Comparison of ENCODE assay signal across 8 mouse cellular contexts in the genomic region with DNA sequence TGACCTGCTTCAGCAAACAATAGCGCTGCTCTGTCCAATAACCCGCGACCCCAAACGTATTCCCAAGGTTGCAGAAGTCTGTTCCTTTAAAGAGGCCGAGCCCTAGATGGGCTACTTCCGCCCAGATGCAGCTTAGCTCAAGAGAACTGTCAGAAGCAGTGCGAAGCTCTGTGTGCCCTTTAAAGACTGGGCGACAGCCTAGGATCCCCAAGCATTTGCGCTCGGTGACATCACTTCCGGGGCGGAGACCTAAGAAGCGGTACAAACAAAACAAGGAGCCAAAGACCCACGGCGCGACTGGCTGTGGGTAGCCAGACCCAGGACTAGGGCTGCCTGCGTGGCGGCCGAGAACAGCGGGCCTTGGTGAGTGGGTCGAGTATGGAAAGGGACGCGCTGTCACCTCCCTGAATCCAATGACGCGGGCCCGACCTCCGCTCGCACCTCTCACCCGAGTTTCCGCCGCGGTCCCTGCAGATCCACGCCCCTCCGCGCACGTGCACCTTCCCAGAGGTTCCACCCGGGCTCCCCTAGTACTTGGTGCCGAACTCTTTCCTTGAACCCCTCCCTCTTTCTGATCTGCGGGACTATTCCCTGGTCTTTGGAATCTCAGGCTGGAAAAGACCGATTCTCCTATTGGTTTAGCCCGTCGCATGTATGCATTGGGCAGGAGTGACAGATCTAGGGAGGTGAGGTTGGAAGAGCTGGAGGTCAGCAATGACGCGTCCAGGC. TPM values are rescaled to one million over a fixed set of nuclear protein-coding genes. Genes with fewer than 3 reads are reported as not detected.
DNase-seq lines count a peak whose midpoint lies in the region; ATAC-seq and TF ChIP-seq lines count a peak whose summit lies in the region.

Gene Kyat1, minus strand, starts transcription at position 219 of the 729 bp plus-strand sequence.

- 0 out of 2 replicates have a peak within 1 kb of the TSS, but pooled peaks have one; percentile 5 for H3K27ac ChIP-seq in cortical plate, adult 2 months (ENCODE audit: insufficient read depth, low read length)

- no peak for TF ChIP-seq CTCF in cortical plate, adult 2 months (IDR thresholded peaks at IDR 0.05; ENCODE audit: extremely low read depth, insufficient read depth, low read length)

- H3K4me1 ChIP-seq in cortical plate, adult 2 months (ENCODE audit: control insufficient read depth, insufficient read depth, low read length): no peaks in the 10 kb centered on the region
- H3K4me1 ChIP-seq in megakaryocyte, embryonic 14.5 days: peaks cover 54% of the 10 kb centered on the region

- ATAC-seq in activated CD4-positive, CD25-positive, alpha-beta regulatory T cell, adult 4 months: peak; percentile 98

- peak; percentile 96 for TF ChIP-seq POLR2A in cortical plate, adult 2 months (IDR thresholded peaks at IDR 0.05; ENCODE audit: extremely low read depth, insufficient read depth, low read length)

- H3K36me3 ChIP-seq in megakaryocyte, embryonic 14.5 days (replicated peaks; ENCODE audit: low read length): no peaks in the 10 kb centered on the region

- H3K4me3 ChIP-seq in cortical plate, adult 2 months (ENCODE audit: insufficient read depth, low read length): peak within 1 kb of the TSS; percentile 63
- H3K4me3 ChIP-seq in megakaryocyte, embryonic 14.5 days (replicated peaks): peak within 1 kb of the TSS; percentile 98

- DNase-seq in gastrocnemius, adult 8-10 months (ENCODE audit: low spot score in 2 of 2): peak; percentile 92
- DNase-seq in hindlimb bud, embryonic 11.5 days (ENCODE audit: extremely low spot score, low read depth, low spot score): peak; percentile 88
- peak; percentile 84 to 91 for DNase-seq in left cerebral cortex, adult 8-10 months (ENCODE audit: low spot score in 2 of 2)
- peak; percentile 96 for DNase-seq in right cerebral cortex, postnatal 10 days (ENCODE audit: low spot score in 2 of 2)
- peak; percentile 89 for DNase-seq in urinary bladder, postnatal 25 days (ENCODE audit: low spot score)

- peaks cover 15% of the 10 kb centered on the region for H3K27me3 ChIP-seq in megakaryocyte, embryonic 14.5 days (replicated peaks)

- H3K9me3 ChIP-seq in megakaryocyte, embryonic 14.5 days: no peaks in the 10 kb centered on the region

RNA-seq across cellular contexts. Expression of gene Kyat1, which starts in this region (rescaled TPM):
- polyA plus RNA-seq in activated CD4-positive, CD25-positive, alpha-beta regulatory T cell, adult 4 months (2017; shearing (Covaris generic)): 1 to 10 TPM; 7.0 to 7.7 TPM
- polyA plus RNA-seq in cortical plate, adult 2 months (2012; rRNA removed): 21.5 and 22.4 TPM in 2 replicates
- 10 to 100 TPM; 23.0 to 28.7 (median 26.8) TPM for total RNA-seq in gastrocnemius, adult 8-10 months (2022)
- 10 to 100 TPM; 15.3 to 16.8 (median 16.1) TPM for total RNA-seq in left cerebral cortex, adult 8-10 months (2022)
- polyA plus RNA-seq in megakaryocyte, embryonic 14.5 days (2012; ENCODE audit: insufficient read depth, low replicate concordance): 7.7 TPM in 1 of 2 replicates, not detected in the other

Comparison
In these comparisons a context has a peak if more than half of its experiments do, and no peak if none do; other contexts are left out.
1. Peak in every context shown above with its lines: DNase-seq, ATAC-seq, H3K4me3 ChIP-seq and H3K27ac ChIP-seq.